Mouse (Mus musculus): ENCODE results near the gene Islr.

DNA sequence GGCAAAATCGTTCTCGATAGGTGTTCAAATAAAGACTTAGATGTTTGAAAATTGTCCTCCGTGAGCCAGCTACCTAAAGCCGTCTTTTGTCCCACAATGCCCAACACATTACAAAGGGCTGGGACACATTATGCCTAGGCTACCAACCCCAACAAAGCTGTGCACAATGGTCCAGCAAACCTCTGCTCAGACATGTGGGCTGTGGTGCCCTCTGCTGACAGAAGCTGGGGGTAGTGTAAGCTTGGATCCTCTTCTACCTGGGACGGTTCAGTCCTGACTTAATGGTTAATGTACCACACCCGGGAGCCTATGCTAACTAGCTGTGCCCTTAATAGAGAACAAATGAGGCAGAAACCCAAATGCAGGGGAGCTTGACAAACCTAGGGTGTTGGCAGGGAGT, 12.3 kb upstream of the Islr start:
- TF ChIP-seq CTCF (IDR thresholded peaks at IDR 0.05; ENCODE audit: control insufficient read depth, insufficient read depth, insufficient replicate concordance, low read depth, low read length) = peak; percentile 39; the same call in 1 of the 2 replicates
- no peak for TF ChIP-seq POLR2A (IDR thresholded peaks at IDR 0.05; ENCODE audit: control insufficient read depth, low read depth, low read length)
